Mouse (Mus musculus) stomach, embryonic 16.5 days (tissue): ENCODE measurements around the gene Vmn1r57. TPM values are rescaled to one million over a fixed set of nuclear protein-coding genes. Genes with fewer than 3 reads are reported as not detected.
"Not testable (repeated sequence)": the region's sequence is repeated elsewhere in the genome, so short reads cannot be mapped to it uniquely, and the experiment has no call there.

Experiments
- ATAC-seq: fragments of 200-750 bp; cut with Nextera tagmentation; 2 replicates; pipeline ENCODE4 v1.8.0; 2017; ENCODE audit warnings: moderate number of reproducible peaks, moderate TSS enrichment; ENCODE audit not compliant: insufficient read depth, low FRiP score
- H3K27ac ChIP-seq: fragments of 300-500 bp; sonication (generic); 2 replicates; pipeline ENCODE4 v1.5.1; 2014; ENCODE audit warnings: low read length
- H3K27me3 ChIP-seq: fragments of 300-500 bp; sonication (generic); 2 replicates; pipeline ENCODE4 v1.6.1; 2014; ENCODE audit warnings: low read length, control low read depth, mixed read lengths; ENCODE audit not compliant: control insufficient read depth, insufficient read depth
- H3K36me3 ChIP-seq: fragments of 300-500 bp; sonication (generic); 2 replicates; pipeline ENCODE4 v1.6.1; 2014; ENCODE audit warnings: low read length; ENCODE audit not compliant: control insufficient read depth, insufficient read depth
- H3K4me1 ChIP-seq: fragments of 300-500 bp; sonication (generic); 2 replicates; pipeline ENCODE4 v1.6.1; 2014; ENCODE audit warnings: low read length, control low read depth, mixed read lengths; ENCODE audit not compliant: control insufficient read depth, insufficient read depth
- H3K4me2 ChIP-seq: fragments of 300-500 bp; sonication (generic); 2 replicates; pipeline ENCODE4 v1.6.1; 2014; ENCODE audit warnings: low read depth, low read length, mixed read lengths
- H3K4me3 ChIP-seq: fragments of 300-500 bp; sonication (generic); replicated peaks from 2 replicates; pipeline ENCODE4 v1.5.1; 2014; ENCODE audit warnings: mild to moderate bottlenecking, low read length
- H3K9ac ChIP-seq: fragments of 300-500 bp; sonication (generic); 2 replicates; pipeline ENCODE4 v1.6.1; 2014; ENCODE audit warnings: low read length
- H3K9me3 ChIP-seq: fragments of 300-500 bp; sonication (generic); replicated peaks from 2 replicates; pipeline ENCODE4 v1.6.1; 2016; ENCODE audit warnings: low read length, control low read depth; ENCODE audit not compliant: control insufficient read depth
- WGBS: fragments of 180-500 bp; shearing (Covaris S2); extraction: QIAGEN DNeasy Blood & Tissue Kit; methylation state at CpG from one replicate; pipeline ENCODE4 v1.1.7; 2014; 5-methylcytosine and 5-hydroxymethylcytosine counted together
- polyA plus RNA-seq: library from polyadenylated mRNA; unstranded; fragments of >200 nt; fragmentation: Nextera tagmentation; extraction: Ambion mirVana; gene quantifications from 2 replicates; pipeline ENCODE4 v1.2.1, GENCODE M21; 2015

Vmn1r57 gene
- polyA plus RNA-seq: not detected in 2 replicates

DNA sequence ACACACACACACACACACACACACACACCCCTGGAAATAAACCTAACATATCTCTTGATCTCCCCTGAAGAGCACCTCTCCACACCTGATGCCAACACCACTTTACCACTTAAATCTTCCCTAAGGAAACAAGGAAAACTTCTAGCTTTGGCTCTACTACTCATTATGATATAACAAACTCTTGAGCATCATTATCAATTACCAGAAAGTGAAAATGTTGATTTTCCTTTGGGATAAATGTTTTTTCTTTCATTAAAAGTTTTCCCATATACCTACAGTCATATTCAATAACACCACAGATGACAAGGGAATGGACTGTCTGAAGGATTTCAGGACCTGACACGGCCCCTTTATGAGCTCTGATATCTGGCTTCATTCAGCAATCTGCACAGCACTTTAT is at the start of gene Vmn1r57:
Gene Vmn1r57 (plus strand): TSS at position 301 of the 400 bp plus-strand sequence.
- not testable (repeated sequence) for H3K27me3 ChIP-seq, H3K4me3 ChIP-seq, H3K4me2 ChIP-seq, H3K9ac ChIP-seq, H3K36me3 ChIP-seq, H3K4me1 ChIP-seq, ATAC-seq, H3K27ac ChIP-seq, H3K9me3 ChIP-seq
- WGBS: 57% methylated on average over 1 of the region's 1 CpGs

DNA sequence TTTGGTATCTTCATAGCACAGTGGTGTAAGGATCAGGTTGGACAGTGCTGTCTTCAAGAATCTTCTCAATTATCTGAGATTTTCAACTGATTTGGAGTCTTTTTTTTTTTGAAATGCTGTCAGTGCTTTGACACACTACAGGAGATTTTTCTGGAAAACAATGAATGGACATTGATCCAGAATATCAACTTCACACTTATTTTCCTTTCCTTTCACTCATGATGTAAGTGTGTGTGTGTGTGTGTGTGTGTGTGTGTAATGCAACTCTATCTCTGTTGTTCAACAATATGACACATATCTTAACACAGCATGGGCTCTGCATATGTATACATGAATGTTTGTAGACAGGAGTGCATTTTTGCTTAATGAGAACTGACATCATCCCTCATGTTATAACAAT is 21.6 kb upstream of the Vmn1r57 start, which contains the start of gene Vmn1r56:
Gene Vmn1r56 (minus strand): TSS at position 101 of the 400 bp plus-strand sequence.
- H3K36me3 ChIP-seq, ATAC-seq, H3K9me3 ChIP-seq, H3K4me3 ChIP-seq, H3K27ac ChIP-seq, H3K4me2 ChIP-seq, H3K27me3 ChIP-seq, H3K4me1 ChIP-seq, H3K9ac ChIP-seq: not testable (repeated sequence)

- ATAC-seq: no peak
- WGBS: 83% methylated on average over 3 of the region's 3 CpGs
- Histone ChIP-seq H3K4me3 (no peak overlapping the region), H3K9ac (no peak overlapping the region), H3K27me3 (no peaks in the 10 kb centered on the region), H3K4me1 (no peaks in the 10 kb centered on the region), H3K4me2 (no peak overlapping the region), H3K36me3 (no peaks in the 10 kb centered on the region), H3K27ac (no peak overlapping the region), H3K9me3 (no peaks in the 10 kb centered on the region)
These were observed 44.8 kb downstream of the Vmn1r57 start for GRCm38 (mm10) chr7:5263051-5263450.

Other genes starting within 250 kb of the Vmn1r57 start
- gene Sbk3, start 247.3 kb upstream of the Vmn1r57 start, polyA plus RNA-seq: 0.11 TPM in 1 of 2 replicates, not detected in the other
- 23.0 and 26.5 TPM in 2 replicates for gene Zfp579, start 222.3 kb upstream of the Vmn1r57 start, polyA plus RNA-seq
- gene Zfp524, start 204.1 kb upstream of the Vmn1r57 start, polyA plus RNA-seq: 17.2 and 17.5 TPM in 2 replicates
- gene Fiz1, start 203.8 kb upstream of the Vmn1r57 start, polyA plus RNA-seq: 18.9 and 22.6 TPM in 2 replicates
- gene Gm44973, start 203.0 kb upstream of the Vmn1r57 start, polyA plus RNA-seq: 0.99 and 1.3 TPM in 2 replicates
- gene Zfp865, start 198.1 kb upstream of the Vmn1r57 start, polyA plus RNA-seq: 3.7 and 4.1 TPM in 2 replicates
- 20.6 and 21.9 TPM in 2 replicates for gene Ccdc106, start 197.9 kb upstream of the Vmn1r57 start, polyA plus RNA-seq
- gene 4632433K11Rik, start 184.4 kb upstream of the Vmn1r57 start, polyA plus RNA-seq: not detected in 2 replicates
- 5.9 and 6.1 TPM in 2 replicates for gene Zfp784, start 180.0 kb upstream of the Vmn1r57 start, polyA plus RNA-seq
- 19.2 and 20.2 TPM in 2 replicates for gene Zfp580, start 167.0 kb upstream of the Vmn1r57 start, polyA plus RNA-seq
- 76.3 and 81.1 TPM in 2 replicates for gene U2af2, start 156.3 kb upstream of the Vmn1r57 start, polyA plus RNA-seq
- gene Epn1, start 138.3 kb upstream of the Vmn1r57 start, polyA plus RNA-seq: 50.2 and 50.4 TPM in 2 replicates
- gene Rfpl4, start 101.5 kb upstream of the Vmn1r57 start, polyA plus RNA-seq: not detected in 2 replicates
- 0.40 and 0.54 TPM in 2 replicates for gene Rasl2-9, start 92.5 kb upstream of the Vmn1r57 start, polyA plus RNA-seq
- gene Vmn1r55, start 68.8 kb upstream of the Vmn1r57 start, polyA plus RNA-seq: not detected in 2 replicates
- gene Vmn1r56, start 21.7 kb upstream of the Vmn1r57 start, polyA plus RNA-seq: not detected in 2 replicates
- not detected in 2 replicates for gene Gm5065, start 132.0 kb downstream of the Vmn1r57 start, polyA plus RNA-seq
- gene Nlrp2, start 132.5 kb downstream of the Vmn1r57 start, polyA plus RNA-seq: not detected in 2 replicates
- gene Vmn1r58, start 194.9 kb downstream of the Vmn1r57 start, polyA plus RNA-seq: not detected in 2 replicates
- not detected in 2 replicates for gene Vmn1r59, start 238.3 kb downstream of the Vmn1r57 start, polyA plus RNA-seq